Mouse (Mus musculus) ES-E14 (cell line): Measurements from ENCODE around the gene Bid.

ENCODE experiments used
- HCFC1 ChIP-seq: IDR thresholded peaks from 2 replicates; pipeline ENCODE4 v1.6.1; 2012; ENCODE audit warnings: low read length, inconsistent platforms, borderline replicate concordance; ENCODE audit not compliant: insufficient read depth
- MAFK ChIP-seq: IDR thresholded peaks from 2 replicates; pipeline ENCODE4 v1.6.1; 2014; ENCODE audit warnings: mild to moderate bottlenecking, low read depth, low read length, inconsistent platforms; ENCODE audit not compliant: insufficient read depth
- ZC3H11A ChIP-seq: IDR thresholded peaks from 2 replicates; pipeline ENCODE4 v1.6.1; 2012; ENCODE audit warnings: low read depth, mild to moderate bottlenecking, inconsistent platforms, low read length, borderline replicate concordance
- ZNF384 ChIP-seq: IDR thresholded peaks from 2 replicates; pipeline ENCODE4 v1.6.1; 2012; ENCODE audit warnings: low read depth, low read length, inconsistent platforms

DNA sequence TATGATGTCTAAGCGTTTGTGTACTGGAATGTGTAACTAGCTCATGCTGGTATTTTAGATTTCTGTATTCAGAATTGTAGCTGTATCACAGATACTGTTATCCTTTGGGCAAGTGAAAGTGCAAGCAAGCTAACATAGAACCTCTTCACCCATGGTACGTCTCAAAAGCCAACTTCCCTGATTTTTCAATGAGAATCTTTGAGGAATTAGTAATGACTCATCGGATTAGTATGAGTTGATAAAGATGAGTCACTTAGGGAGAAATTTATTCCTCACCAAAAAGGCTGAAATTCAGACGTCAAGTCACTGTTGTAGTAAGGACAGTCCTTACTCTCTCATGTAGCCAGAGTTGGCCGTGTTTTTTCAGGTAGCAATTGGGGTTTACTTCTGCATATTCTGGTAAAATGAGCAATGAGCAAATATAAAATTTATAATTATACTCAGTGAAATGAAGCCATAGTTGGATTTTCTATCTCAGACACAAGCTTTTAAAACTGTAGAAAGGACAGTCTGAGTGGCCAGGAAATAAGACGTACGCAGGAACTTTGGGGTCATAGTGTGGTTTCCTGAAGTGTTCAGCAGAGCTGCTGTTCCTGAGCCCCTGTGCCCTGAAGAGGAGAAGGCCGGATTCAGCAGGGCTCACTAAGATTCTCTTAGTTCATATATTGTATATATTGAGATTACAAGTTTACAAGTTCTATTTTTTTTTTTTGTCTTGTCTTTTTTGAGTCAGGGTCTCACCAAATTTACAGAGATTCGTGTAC is 50.4 kb downstream of the Bid start:
- TF ChIP-seq ZC3H11A (no peak), HCFC1 (no peak), MAFK (no peak), ZNF384 (no peak)
